Mouse (Mus musculus): ENCODE results near the gene Tekt2.

The Tekt2 gene

DNA sequence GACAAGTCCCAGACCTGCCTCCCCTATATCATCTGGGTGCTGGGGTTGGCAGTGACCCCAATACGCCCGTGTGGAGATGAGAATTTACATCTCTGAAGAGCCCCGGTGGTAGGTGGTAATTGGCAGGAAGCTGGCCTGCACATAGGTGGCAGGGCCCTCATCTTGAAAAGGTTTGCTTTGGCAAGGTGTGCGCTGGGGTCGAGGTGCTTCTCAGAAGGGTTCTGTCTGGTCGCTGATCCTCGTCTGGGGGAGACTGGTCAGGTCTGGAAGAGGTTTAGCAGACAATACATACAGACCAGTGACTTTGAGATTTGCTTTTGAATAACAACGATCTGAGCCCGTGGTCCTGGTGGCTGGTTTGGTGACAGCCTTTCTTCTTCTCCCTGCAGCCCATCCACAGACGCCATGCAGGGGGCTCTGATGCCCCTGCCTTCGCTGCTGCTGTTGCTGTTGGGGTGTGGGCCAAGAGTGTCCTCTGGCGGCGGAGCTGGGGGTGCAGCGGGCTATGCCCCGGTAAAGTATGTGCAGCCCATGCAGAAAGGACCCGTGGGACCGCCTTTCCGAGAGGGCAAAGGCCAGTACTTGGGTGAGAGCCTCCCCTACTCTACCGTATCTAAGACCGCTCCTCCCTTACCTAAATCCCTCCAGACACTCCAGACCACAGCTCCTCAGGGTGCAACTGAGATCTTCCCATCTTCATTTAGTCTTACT is 16.1 kb downstream of the Tekt2 start:
- peak; percentile 53 for DNase-seq (ENCODE audit: low read depth, low spot score)

DNA sequence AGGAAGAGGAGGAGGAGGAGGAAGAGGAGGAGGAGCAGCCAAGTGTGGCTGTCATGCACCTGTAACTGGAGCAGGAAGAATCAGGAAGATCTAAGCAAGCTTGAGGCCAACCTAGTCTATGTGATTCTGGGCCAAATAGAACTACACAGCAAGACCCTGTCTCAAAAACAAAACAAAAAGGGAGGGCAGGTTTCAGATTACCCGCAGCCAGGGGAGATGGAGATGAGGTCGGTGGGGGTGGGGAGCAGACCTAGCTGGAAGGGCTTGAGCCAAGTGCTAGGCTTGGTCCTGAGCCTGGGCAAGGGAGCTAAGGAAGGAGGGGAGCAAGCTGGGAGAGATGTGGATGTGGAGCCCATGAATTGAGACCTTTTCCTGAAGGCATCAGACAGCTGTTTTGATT is 18.7 kb downstream of the Tekt2 start:
- DNase-seq (ENCODE audit: low read depth, low spot score), result no peak

DNA sequence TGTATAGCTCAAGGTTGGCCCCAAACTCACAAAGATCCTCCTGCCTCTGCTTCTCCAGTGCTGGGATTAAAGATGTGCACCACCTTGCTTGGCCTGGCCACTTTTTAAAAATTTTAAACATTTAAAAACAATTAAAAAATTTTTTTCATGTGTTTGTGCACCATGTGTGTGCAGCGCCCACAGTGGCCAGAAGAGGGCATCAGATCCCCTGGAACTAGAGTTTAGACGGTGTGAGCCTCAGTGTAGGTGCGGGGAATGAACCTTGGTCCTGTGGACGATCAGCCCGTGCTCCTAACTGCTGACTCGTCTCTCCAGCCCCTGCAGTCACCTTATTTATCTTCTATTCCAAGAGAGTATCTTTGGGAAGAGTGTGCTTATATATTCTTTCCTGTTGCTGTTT is 19.4 kb downstream of the Tekt2 start:
- no peak for DNase-seq (ENCODE audit: low read depth, low spot score)

DNA sequence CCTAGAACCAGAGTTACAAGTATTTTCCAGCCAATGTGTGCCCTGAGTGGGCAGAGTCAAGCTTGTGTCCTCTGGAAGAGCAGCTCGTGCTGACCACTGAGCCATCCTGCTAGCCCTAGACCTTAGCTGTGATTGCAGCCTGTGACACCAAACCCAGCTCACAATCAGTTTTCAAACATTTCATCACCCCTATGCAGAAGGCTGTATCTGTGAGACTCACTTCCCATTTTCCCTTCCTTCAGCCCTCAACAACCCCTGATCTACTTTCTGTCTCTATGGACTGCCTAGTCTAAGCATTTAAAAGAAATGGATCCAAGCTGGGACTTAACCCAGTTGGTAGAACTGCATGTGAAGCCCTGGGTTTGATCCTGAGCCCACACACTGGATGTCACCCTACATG is 20.1 kb downstream of the Tekt2 start:
- DNase-seq (ENCODE audit: low read depth, low spot score), result no peak

GRCm38 (mm10) chr4:126303877-126304276 is 21.6 kb downstream of the Tekt2 start:
- no peak for DNase-seq (ENCODE audit: low read depth, low spot score)

DNA sequence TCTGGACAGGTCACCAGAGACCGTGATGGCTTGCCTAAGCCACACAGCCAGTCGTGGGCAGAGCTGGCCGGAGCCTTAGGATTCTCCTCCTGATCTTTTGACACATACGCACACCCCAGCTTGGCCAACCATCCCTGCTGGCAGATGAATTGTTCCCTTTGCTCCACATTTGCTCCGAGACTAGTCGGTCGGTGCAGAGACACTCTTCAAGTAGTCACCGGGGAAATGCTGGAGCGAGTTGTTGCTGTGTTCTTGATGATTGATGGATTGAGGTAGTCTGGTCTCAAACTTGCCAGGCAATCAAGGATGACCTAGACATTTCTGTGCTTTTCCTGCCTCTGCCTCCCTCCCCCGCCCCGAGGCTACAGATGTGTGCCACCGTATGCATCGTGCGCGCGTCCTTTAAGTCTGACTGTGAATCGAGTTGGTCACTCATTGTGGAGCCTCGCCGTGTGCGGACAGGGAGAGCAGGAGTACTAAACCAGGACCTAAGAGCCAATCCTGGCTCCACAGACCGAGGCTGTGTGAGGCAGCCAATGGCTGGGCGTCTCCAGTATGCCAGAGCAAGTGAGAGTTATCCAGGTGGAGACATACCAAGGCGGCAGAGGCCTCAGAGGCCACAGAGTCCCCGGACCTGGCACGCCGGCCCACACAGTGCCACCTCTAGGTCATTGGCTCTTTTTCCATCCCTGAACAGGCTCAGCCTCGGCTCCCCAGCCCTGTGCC is 23.7 kb downstream of the Tekt2 start:
- DNase-seq (ENCODE audit: low read depth, low spot score), result peak; percentile 44

GRCm38 (mm10) chr4:126300916-126301583 is 24.4 kb downstream of the Tekt2 start:
- DNase-seq (ENCODE audit: low read depth, low spot score), result peak; percentile 55

GRCm38 (mm10) chr4:126296617-126297101 is 28.8 kb downstream of the Tekt2 start:
- DNase-seq (ENCODE audit: low read depth, low spot score), result no peak

DNA sequence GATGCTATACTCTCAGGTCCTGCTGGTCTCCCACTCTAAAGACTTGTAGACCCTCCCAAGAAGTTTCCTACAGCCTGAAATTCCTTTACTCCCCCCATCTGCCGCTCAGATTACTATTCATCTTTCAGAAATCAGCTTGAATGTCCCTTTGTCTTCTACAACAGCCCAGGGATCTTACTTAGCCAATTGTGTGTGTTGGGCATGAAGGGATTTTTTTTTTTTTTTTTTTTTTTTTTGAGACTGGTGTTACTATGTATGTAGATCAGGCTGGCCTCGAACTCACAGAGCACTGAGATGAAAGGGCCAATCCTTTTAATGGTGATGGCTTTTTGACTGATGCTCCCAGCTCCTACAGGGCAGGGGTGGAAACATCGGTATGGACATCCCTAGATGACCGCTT is 29.6 kb downstream of the Tekt2 start:
- DNase-seq (ENCODE audit: low read depth, low spot score), result no peak

DNA sequence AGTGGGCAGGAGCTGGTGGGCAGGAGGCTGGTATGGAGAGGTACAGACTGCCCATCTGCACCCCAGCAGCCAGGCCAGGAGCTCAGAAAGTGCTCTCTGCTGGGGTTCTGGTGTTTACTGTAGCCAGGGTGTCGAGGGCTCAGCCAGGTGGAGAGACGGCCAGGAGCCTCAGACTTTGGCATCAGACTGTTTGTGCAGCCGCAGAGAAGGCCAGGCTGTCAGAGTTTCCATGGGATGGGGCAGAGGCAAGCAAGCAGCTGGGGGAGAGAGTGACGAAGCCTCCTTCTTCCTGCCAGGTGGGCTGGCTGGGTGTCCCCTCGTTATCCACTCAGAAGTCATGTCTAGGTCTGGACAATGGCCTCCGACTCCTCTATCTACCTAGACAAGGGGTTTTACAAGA is 30.3 kb downstream of the Tekt2 start:
- DNase-seq (ENCODE audit: low read depth, low spot score), result no peak

GRCm38 (mm10) chr4:126291196-126291595 is 34.3 kb downstream of the Tekt2 start:
- DNase-seq (ENCODE audit: low read depth, low spot score), result no peak

DNA sequence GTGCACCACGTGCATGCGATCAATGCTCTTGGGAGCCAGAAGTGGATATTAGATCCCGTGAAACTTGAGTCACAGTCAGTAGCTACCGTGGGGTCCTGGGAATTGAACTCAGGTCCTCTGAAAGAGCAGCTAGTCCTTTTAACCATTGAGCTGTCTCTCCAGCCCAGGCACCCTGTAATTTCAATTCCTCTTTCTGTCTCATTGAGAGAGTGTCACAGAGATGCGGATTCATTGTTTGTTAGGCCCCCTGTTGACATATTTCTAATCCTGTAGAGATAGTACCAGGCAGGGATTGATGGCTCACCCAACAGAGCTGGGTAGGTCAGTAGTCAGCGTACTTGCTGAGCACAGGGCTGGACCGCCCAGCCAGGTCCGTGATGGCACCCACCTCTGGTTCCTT is 35.2 kb downstream of the Tekt2 start:
- no peak for DNase-seq (ENCODE audit: low read depth, low spot score)

- no peak for DNase-seq (ENCODE audit: low read depth, low spot score)
Observed at GRCm38 (mm10) chr4:126288085-126288666, 37.3 kb downstream of the Tekt2 start.

- no peak for DNase-seq (ENCODE audit: low read depth, low spot score)
Observed at GRCm38 (mm10) chr4:126287302-126287995, 38.0 kb downstream of the Tekt2 start.

GRCm38 (mm10) chr4:126286492-126286891 is 39.0 kb downstream of the Tekt2 start, which contains the start of gene Col8a2:
Gene Col8a2 (plus strand): TSS chr4:126286793.
- no peak for DNase-seq (ENCODE audit: low read depth, low spot score)

DNA sequence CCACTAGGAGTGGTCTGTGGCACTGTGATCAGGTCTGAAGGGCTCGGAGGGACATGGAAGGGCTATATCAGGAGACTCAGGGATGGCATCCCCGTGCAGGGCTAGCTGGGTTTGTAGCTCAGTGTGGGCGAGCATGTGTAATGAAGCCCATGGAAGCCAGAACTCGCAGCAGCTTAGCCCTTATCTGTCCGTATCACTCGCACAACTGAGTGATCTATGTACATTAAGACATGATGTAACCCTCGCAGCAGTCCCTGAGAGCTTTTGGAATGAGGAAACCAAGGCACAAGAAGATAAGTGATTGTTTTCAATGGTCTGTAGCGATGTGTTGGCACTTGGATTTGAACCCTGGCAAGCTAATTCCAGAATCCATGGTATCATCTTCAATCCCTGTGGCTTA is 41.9 kb downstream of the Tekt2 start:
- DNase-seq (ENCODE audit: low read depth, low spot score), result no peak

- no peak for DNase-seq (ENCODE audit: low read depth, low spot score)
Observed at GRCm38 (mm10) chr4:126281706-126282105, 43.8 kb downstream of the Tekt2 start.

- DNase-seq (ENCODE audit: low read depth, low spot score), result no peak
Observed at GRCm38 (mm10) chr4:126278961-126279360, 46.5 kb downstream of the Tekt2 start.

DNA sequence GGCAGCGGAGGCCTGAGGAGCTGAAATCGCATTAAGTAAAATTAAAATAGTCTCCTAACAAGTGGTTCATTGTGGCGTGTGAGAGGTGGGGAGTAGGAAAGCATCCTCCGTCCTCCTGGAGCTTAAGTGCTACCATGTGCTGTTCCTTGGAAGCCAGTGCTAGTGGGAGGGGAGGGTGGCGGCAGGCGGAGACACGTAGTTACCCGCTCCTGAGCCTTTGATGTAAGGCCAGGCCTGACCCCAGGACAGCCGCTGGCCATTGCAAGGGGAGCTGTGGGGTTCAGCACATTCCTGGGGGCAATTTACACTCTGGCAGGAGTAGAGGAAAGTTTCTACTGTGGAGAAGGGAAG is 46.9 kb downstream of the Tekt2 start:
- peak; percentile 52 for DNase-seq (ENCODE audit: low read depth, low spot score)

DNA sequence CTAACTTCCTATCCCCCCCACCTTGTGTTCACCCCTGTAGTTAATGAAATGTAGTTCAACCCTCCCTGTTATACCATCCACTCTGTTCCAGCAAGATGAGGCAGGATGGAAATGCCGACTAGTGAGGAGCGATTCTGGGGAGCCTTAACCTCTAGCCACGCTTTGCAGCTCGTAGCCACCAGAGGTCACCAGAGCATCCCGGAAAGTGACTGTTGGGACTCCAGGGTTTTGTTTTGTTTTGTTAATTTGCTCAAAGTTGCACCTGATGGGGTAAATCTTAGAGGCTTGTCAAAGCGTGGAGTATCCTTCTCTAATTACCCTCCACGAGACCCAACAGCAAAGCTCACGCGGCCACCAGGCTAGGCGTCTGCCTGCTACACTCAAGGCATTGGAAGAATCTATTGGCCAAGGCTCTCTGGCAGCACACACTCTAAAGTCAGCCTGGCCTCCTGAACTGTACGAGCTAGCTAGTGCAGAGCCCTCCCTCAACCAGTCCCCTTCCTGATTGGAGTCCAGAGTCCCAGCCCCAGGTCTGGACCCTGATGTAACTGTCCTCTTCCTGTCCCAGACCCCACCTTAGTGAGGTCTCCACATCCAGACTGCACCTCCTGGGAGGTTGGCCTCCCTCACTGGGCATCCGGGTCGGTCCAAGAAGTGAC is 47.5 kb downstream of the Tekt2 start:
- DNase-seq (ENCODE audit: low read depth, low spot score), result peak; percentile 63

GRCm38 (mm10) chr4:126275681-126276131 is 49.8 kb downstream of the Tekt2 start:
- no peak for DNase-seq (ENCODE audit: low read depth, low spot score)
